Mouse (Mus musculus) cerebellum, adult 2 months (tissue): Measurements from ENCODE around the gene Slc39a10. TPM values are rescaled to one million over a fixed set of nuclear protein-coding genes. Genes with fewer than 3 reads are reported as not detected.
"Not testable (repeated sequence)": the region's sequence is repeated elsewhere in the genome, so short reads cannot be mapped to it uniquely, and the experiment has no call there.

ENCODE experiments used
- DNase-seq, 2 experiments: peaks; one replicate each; pipeline ENCODE4 v3.0.0; 2021
- H3K27ac ChIP-seq: fragments of 200-500 bp; 2 replicates; pipeline ENCODE4 v1.5.1; 2012; ENCODE audit warnings: low read length, control low read depth, inconsistent platforms; ENCODE audit not compliant: insufficient read depth
- H3K27me3 ChIP-seq: fragments of 200-500 bp; 2 replicates; pipeline ENCODE4 v1.6.1; 2012; ENCODE audit warnings: inconsistent platforms, mild to moderate bottlenecking, low read length, moderate library complexity; ENCODE audit not compliant: control insufficient read depth, insufficient read depth
- H3K4me1 ChIP-seq: fragments of 200-500 bp; 2 replicates; pipeline ENCODE4 v1.6.1; 2011; ENCODE audit warnings: low read length; ENCODE audit not compliant: control insufficient read depth, insufficient read depth
- H3K4me3 ChIP-seq: fragments of 200-500 bp; replicated peaks from 2 replicates; pipeline ENCODE3; 2011; ENCODE audit warnings: mild to moderate bottlenecking, low read depth, low read length, control low read depth; ENCODE audit not compliant: insufficient read depth
- WGBS: fragments of 180-500 bp; shearing (Covaris S2); methylation state at CpG from one replicate; pipeline ENCODE4 v1.1.7; 2018; 5-methylcytosine and 5-hydroxymethylcytosine counted together
- polyA plus RNA-seq: library from polyadenylated mRNA; depleted of rRNA; stranded (reverse); fragments of >200 nt; gene quantifications from 2 replicates; pipeline ENCODE4 v1.2.3, GENCODE M21; 2012

The Slc39a10 gene
- polyA plus RNA-seq, 1 experiment: 32.6 TPM

- DNase-seq, H3K27me3 ChIP-seq, H3K27ac ChIP-seq, H3K4me1 ChIP-seq, H3K4me3 ChIP-seq: not testable (repeated sequence)
- WGBS: 83% methylated on average over 3 of the region's 3 CpGs
Measured at GRCm38 (mm10) chr1:46764600-46764999, 128.1 kb downstream of the Slc39a10 start.
